In genomic region chr11:36486092-36486491, GRCm38 (mm10) we compare ENCODE assay signal across 23 mouse cellular contexts.
DNase-seq lines count a peak whose midpoint lies in the region; ATAC-seq and TF ChIP-seq lines count a peak whose summit lies in the region.
"Had no signal": no experiment of that assay in that cellular context is flagged by ENCODE, and none has a peak within 500 bp of the region (broad histone marks: within the 10 kb centered on the region; RNA-seq: fewer than 3 reads in every experiment).

No protein-coding gene starts in this region.

- TF ChIP-seq CTCF in midbrain, postnatal 0 days (IDR thresholded peaks at IDR 0.05) = no peak

- no peaks in the 10 kb centered on the region for H3K9me3 ChIP-seq in heart, embryonic 15.5 days (replicated peaks)
- H3K9me3 ChIP-seq in midbrain, embryonic 13.5 days = no peaks in the 10 kb centered on the region
- no peaks in the 10 kb centered on the region for H3K9me3 ChIP-seq in midbrain, postnatal 0 days (ENCODE audit: low read length)
- no peaks in the 10 kb centered on the region for H3K9me3 ChIP-seq in stomach, embryonic 15.5 days
- H3K9me3 ChIP-seq: forebrain, embryonic 10.5 days; midbrain, embryonic 10.5 days had no signal

- no peak overlapping the region for H3K27ac ChIP-seq in heart, embryonic 15.5 days
- peak overlapping the region; percentile 30; the same call in 1 of the 2 replicates for H3K27ac ChIP-seq in midbrain, embryonic 13.5 days
- H3K27ac ChIP-seq in midbrain, postnatal 0 days (ENCODE audit: low read depth, low read length) = no peak overlapping the region
- no peak overlapping the region for H3K27ac ChIP-seq in stomach, embryonic 15.5 days
- H3K27ac ChIP-seq: forebrain, embryonic 10.5 days; gastrocnemius, adult 2 months; hindbrain, embryonic 14.5 days; kidney, postnatal 0 days; macrophage; midbrain, embryonic 10.5 days had no signal

- peaks cover 4% of the 10 kb centered on the region; the same call in 1 of the 2 replicates for H3K27me3 ChIP-seq in heart, embryonic 15.5 days
- no peaks in the 10 kb centered on the region for H3K27me3 ChIP-seq in midbrain, embryonic 13.5 days
- no peaks in the 10 kb centered on the region for H3K27me3 ChIP-seq in midbrain, postnatal 0 days (ENCODE audit: insufficient read depth, low read length)
- no peaks in the 10 kb centered on the region for H3K27me3 ChIP-seq in stomach, embryonic 15.5 days (replicated peaks)

- peaks cover 9% of the 10 kb centered on the region for H3K4me1 ChIP-seq in heart, embryonic 15.5 days (replicated peaks)
- H3K4me1 ChIP-seq in midbrain, embryonic 13.5 days (replicated peaks) = peaks cover 47% of the 10 kb centered on the region
- peaks cover 16% of the 10 kb centered on the region for H3K4me1 ChIP-seq in midbrain, postnatal 0 days (ENCODE audit: insufficient read depth, low read length)
- H3K4me1 ChIP-seq in stomach, embryonic 15.5 days = no peaks in the 10 kb centered on the region
- H3K4me1 ChIP-seq: forebrain, embryonic 10.5 days had no signal

- peak overlapping the region; percentile 5; the same call in 1 of the 2 replicates for H3K4me3 ChIP-seq in heart, embryonic 15.5 days
- no peak overlapping the region for H3K4me3 ChIP-seq in midbrain, embryonic 13.5 days (replicated peaks)
- no peak overlapping the region for H3K4me3 ChIP-seq in midbrain, postnatal 0 days (ENCODE audit: low read depth, low read length)
- H3K4me3 ChIP-seq in stomach, embryonic 15.5 days (replicated peaks) = no peak overlapping the region
- H3K4me3 ChIP-seq: forebrain, embryonic 10.5 days; gastrocnemius, adult 2 months; midbrain, embryonic 10.5 days had no signal

- WGBS in heart, embryonic 15.5 days = 27% methylated on average over 12 of the region's 12 CpGs
- WGBS in midbrain, embryonic 13.5 days = 75% methylated on average over 12 of the region's 12 CpGs
- 77% methylated on average over 12 of the region's 12 CpGs for WGBS in midbrain, postnatal 0 days
- WGBS in stomach, embryonic 15.5 days = 47% methylated on average over 12 of the region's 12 CpGs

- H3K9ac ChIP-seq in heart, embryonic 15.5 days = no peak overlapping the region
- H3K9ac ChIP-seq in midbrain, embryonic 13.5 days (replicated peaks) = no peak overlapping the region
- no peak overlapping the region for H3K9ac ChIP-seq in midbrain, postnatal 0 days (replicated peaks; ENCODE audit: low read length, poor library complexity, severe bottlenecking)
- H3K9ac ChIP-seq in stomach, embryonic 15.5 days = no peak overlapping the region
- H3K9ac ChIP-seq: forebrain, postnatal 0 days; hindbrain, embryonic 14.5 days had no signal

- no peak for DNase-seq in frontal cortex, postnatal 36 days (ENCODE audit: low spot score in 2 of 2)
- DNase-seq in heart, adult 18-20 months = no peak
- DNase-seq in midbrain, postnatal 0 days (ENCODE audit: low spot score) = no peak
- DNase-seq in embryo, embryonic 10.5 days (ENCODE audit: low spot score) = no peak
- DNase-seq: adrenal gland, postnatal 14 days; cerebellum, adult 11 months; cerebellum, postnatal 10 days; forebrain, postnatal 0 days; gastrocnemius, adult 2 months; kidney, adult 18-20 months; layer of hippocampus, postnatal 36 days; thymus, postnatal 14 days had no signal

- peak overlapping the region; percentile 44 for H3K4me2 ChIP-seq in heart, embryonic 15.5 days
- no peak overlapping the region for H3K4me2 ChIP-seq in midbrain, embryonic 13.5 days (replicated peaks)
- no peak overlapping the region for H3K4me2 ChIP-seq in midbrain, postnatal 0 days (ENCODE audit: low read depth, low read length, poor library complexity, severe bottlenecking)
- H3K4me2 ChIP-seq in stomach, embryonic 15.5 days = peak overlapping the region; percentile 25; the same call in 1 of the 2 replicates
- H3K4me2 ChIP-seq: hindbrain, embryonic 14.5 days had no signal

- no peaks in the 10 kb centered on the region for H3K36me3 ChIP-seq in heart, embryonic 15.5 days
- H3K36me3 ChIP-seq in midbrain, embryonic 13.5 days = no peaks in the 10 kb centered on the region
- H3K36me3 ChIP-seq in midbrain, postnatal 0 days (ENCODE audit: insufficient read depth, low read length) = no peaks in the 10 kb centered on the region
- no peaks in the 10 kb centered on the region for H3K36me3 ChIP-seq in stomach, embryonic 15.5 days
- H3K36me3 ChIP-seq: forebrain, embryonic 10.5 days; midbrain, embryonic 10.5 days had no signal

- peak; percentile 48; the same call in 1 of the 2 replicates for ATAC-seq in frontal cortex, adult (ENCODE audit: low TSS enrichment)
- ATAC-seq in heart, embryonic 15.5 days (replicated peaks; ENCODE audit: insufficient number of reproducible peaks, insufficient read depth, low FRiP score, low read depth) = no peak
- no peak for ATAC-seq in midbrain, embryonic 13.5 days
- ATAC-seq in midbrain, postnatal 0 days (ENCODE audit: low FRiP score) = no peak
- ATAC-seq in stomach, embryonic 15.5 days (ENCODE audit: insufficient read depth, low FRiP score, low read depth) = no peak
- ATAC-seq: activated CD4-positive, CD25-positive, alpha-beta regulatory T cell, adult 4 months; CD4-positive, CD25-positive, alpha-beta regulatory T cell, adult 4 months; forebrain, postnatal 0 days had no signal

Comparison
In these comparisons a context has a peak if more than half of its experiments do, and no peak if none do; other contexts are left out.
1. H3K4me2 ChIP-seq: peak in heart, embryonic 15.5 days (single experiment) and stomach, embryonic 15.5 days (single experiment); none in midbrain, embryonic 13.5 days (single experiment) and midbrain, postnatal 0 days (single experiment).